Mouse (Mus musculus) cerebellum, postnatal 4 days (tissue): ENCODE data around the gene Gm21319.
"Not testable (repeated sequence)": the region's sequence is repeated elsewhere in the genome, so short reads cannot be mapped to it uniquely, and the experiment has no call there.

Experiments used
- DNase-seq, 2 experiments: peaks; one replicate each; pipeline ENCODE4 v3.0.0; 2022; ENCODE audit warnings: low spot score in 2 of 2, mixed read lengths in 1 of 2

Gene Gm21319

GRCm38 (mm10) chr12:87775655-87776054 lies at the start of gene Gm21319:
TSS of gene Gm21319 (minus strand) at chr12:87775755.
- not testable (repeated sequence) for DNase-seq

- not testable (repeated sequence) for DNase-seq
These were observed 40.7 kb upstream of the Gm21319 start, which contains the start of gene BB287469 for GRCm38 (mm10) chr12:87816277-87816676. TSS of gene BB287469 (plus strand) at chr12:87816577.

GRCm38 (mm10) chr12:87797971-87798370 lies 22.4 kb upstream of the Gm21319 start:
- not testable (repeated sequence) for DNase-seq

GRCm38 (mm10) chr12:87795212-87795611 lies 19.7 kb upstream of the Gm21319 start, which contains the start of gene Gm21936:
TSS of gene Gm21936 (plus strand) at chr12:87795512.
- DNase-seq, result not testable (repeated sequence)
